Mouse (Mus musculus): ENCODE data around the gene Bcas3. TPM values are rescaled to one million over a fixed set of nuclear protein-coding genes. Genes with fewer than 3 reads are reported as not detected.

Gene Bcas3
- polyA plus RNA-seq, 1 experiment from 2014 or later, result 16.7 TPM

- H3K9me3 ChIP-seq, result no peaks in the 10 kb centered on the region
- no peak overlapping the region for H3K9ac ChIP-seq
- no peaks in the 10 kb centered on the region for H3K4me1 ChIP-seq
- H3K27ac ChIP-seq, result no peak overlapping the region
- no peaks in the 10 kb centered on the region for H3K27me3 ChIP-seq (replicated peaks)
- no peaks in the 10 kb centered on the region for H3K36me3 ChIP-seq
- ATAC-seq (ENCODE audit: insufficient read depth, low FRiP score, low read depth), result no peak
- no peak overlapping the region for H3K4me2 ChIP-seq
- H3K4me3 ChIP-seq (replicated peaks), result no peak overlapping the region
- 74% methylated on average over 7 of the region's 7 CpGs for WGBS
These were observed 31.2 kb downstream of the Bcas3 start for GRCm38 (mm10) chr11:85383975-85384821.

- H3K4me3 ChIP-seq (replicated peaks), result no peak overlapping the region
- no peaks in the 10 kb centered on the region for H3K36me3 ChIP-seq
- H3K27me3 ChIP-seq (replicated peaks), result no peaks in the 10 kb centered on the region
- H3K4me2 ChIP-seq, result no peak overlapping the region
- no peaks in the 10 kb centered on the region for H3K9me3 ChIP-seq
- 62% methylated on average over 12 of the region's 12 CpGs for WGBS
- 0 out of 2 replicates have a peak, but pooled peaks cover 6% of the 10 kb centered on the region for H3K4me1 ChIP-seq
- H3K27ac ChIP-seq, result peak overlapping the region; percentile 32
- H3K9ac ChIP-seq, result no peak overlapping the region
- no peak for ATAC-seq (ENCODE audit: insufficient read depth, low FRiP score, low read depth)
These were observed 39.4 kb downstream of the Bcas3 start for GRCm38 (mm10) chr11:85392179-85392863.

- Histone ChIP-seq H3K9ac (no peak overlapping the region), H3K27ac (peak overlapping the region; percentile 32), H3K4me3 (replicated peaks) (no peak overlapping the region), H3K9me3 (no peaks in the 10 kb centered on the region), H3K27me3 (replicated peaks) (no peaks in the 10 kb centered on the region), H3K36me3 (no peaks in the 10 kb centered on the region), H3K4me1 (0 out of 2 replicates have a peak, but pooled peaks cover 6% of the 10 kb centered on the region), H3K4me2 (no peak overlapping the region)
- 57% methylated on average over 9 of the region's 9 CpGs for WGBS
- no peak for ATAC-seq (ENCODE audit: insufficient read depth, low FRiP score, low read depth)
These were observed 39.9 kb downstream of the Bcas3 start for GRCm38 (mm10) chr11:85392864-85393220.

- Histone ChIP-seq H3K27ac (no peak overlapping the region), H3K9ac (no peak overlapping the region), H3K36me3 (no peaks in the 10 kb centered on the region), H3K27me3 (replicated peaks) (no peaks in the 10 kb centered on the region), H3K4me2 (no peak overlapping the region), H3K4me1 (0 out of 2 replicates have a peak, but pooled peaks cover 6% of the 10 kb centered on the region), H3K9me3 (no peaks in the 10 kb centered on the region), H3K4me3 (replicated peaks) (no peak overlapping the region)
- no peak for ATAC-seq (ENCODE audit: insufficient read depth, low FRiP score, low read depth)
- WGBS, result 40% methylated on average over 3 of the region's 3 CpGs
These were observed 41.0 kb downstream of the Bcas3 start for GRCm38 (mm10) chr11:85393990-85394389.

- H3K4me3 ChIP-seq (replicated peaks), result no peak overlapping the region
- no peak for ATAC-seq (ENCODE audit: insufficient read depth, low FRiP score, low read depth)
- WGBS, result 75% methylated on average over 7 of the region's 7 CpGs
- H3K27ac ChIP-seq, result no peak overlapping the region
- H3K4me1 ChIP-seq, result 0 out of 2 replicates have a peak, but pooled peaks cover 6% of the 10 kb centered on the region
- H3K36me3 ChIP-seq, result no peaks in the 10 kb centered on the region
- no peak overlapping the region for H3K9ac ChIP-seq
- no peaks in the 10 kb centered on the region for H3K27me3 ChIP-seq (replicated peaks)
- no peak overlapping the region for H3K4me2 ChIP-seq
- H3K9me3 ChIP-seq, result no peaks in the 10 kb centered on the region
These were observed 42.4 kb downstream of the Bcas3 start for GRCm38 (mm10) chr11:85395361-85395760.

- Histone ChIP-seq H3K27ac (no peak overlapping the region), H3K36me3 (no peaks in the 10 kb centered on the region), H3K27me3 (replicated peaks) (no peaks in the 10 kb centered on the region), H3K4me3 (replicated peaks) (no peak overlapping the region), H3K9ac (no peak overlapping the region), H3K9me3 (no peaks in the 10 kb centered on the region), H3K4me1 (no peaks in the 10 kb centered on the region), H3K4me2 (no peak overlapping the region)
- WGBS, result 57% methylated on average over 3 of the region's 3 CpGs
- ATAC-seq (ENCODE audit: insufficient read depth, low FRiP score, low read depth), result no peak
These were observed 53.6 kb downstream of the Bcas3 start for GRCm38 (mm10) chr11:85406531-85406930.

GRCm38 (mm10) chr11:85407700-85408099 is 54.7 kb downstream of the Bcas3 start:
- Histone ChIP-seq H3K36me3 (no peaks in the 10 kb centered on the region), H3K4me2 (no peak overlapping the region), H3K4me3 (replicated peaks) (no peak overlapping the region), H3K9me3 (no peaks in the 10 kb centered on the region), H3K9ac (no peak overlapping the region), H3K27me3 (replicated peaks) (no peaks in the 10 kb centered on the region), H3K27ac (no peak overlapping the region), H3K4me1 (no peaks in the 10 kb centered on the region)
- no peak for ATAC-seq (ENCODE audit: insufficient read depth, low FRiP score, low read depth)
- WGBS, result 78% methylated on average over 3 of the region's 3 CpGs

- Histone ChIP-seq H3K27ac (no peak overlapping the region), H3K4me2 (peak overlapping the region; percentile 17), H3K9me3 (no peaks in the 10 kb centered on the region), H3K4me3 (replicated peaks) (no peak overlapping the region), H3K36me3 (no peaks in the 10 kb centered on the region), H3K27me3 (replicated peaks) (no peaks in the 10 kb centered on the region), H3K9ac (no peak overlapping the region), H3K4me1 (no peaks in the 10 kb centered on the region)
- 15% methylated on average over 7 of the region's 7 CpGs for WGBS
- no peak for ATAC-seq (ENCODE audit: insufficient read depth, low FRiP score, low read depth)
These were observed 59.4 kb downstream of the Bcas3 start for GRCm38 (mm10) chr11:85412319-85412718.

GRCm38 (mm10) chr11:85414476-85414875 is 61.5 kb downstream of the Bcas3 start:
- Histone ChIP-seq H3K27ac (no peak overlapping the region), H3K27me3 (replicated peaks) (no peaks in the 10 kb centered on the region), H3K36me3 (no peaks in the 10 kb centered on the region), H3K9ac (no peak overlapping the region), H3K9me3 (no peaks in the 10 kb centered on the region), H3K4me3 (replicated peaks) (no peak overlapping the region), H3K4me1 (no peaks in the 10 kb centered on the region), H3K4me2 (no peak overlapping the region)
- no peak for ATAC-seq (ENCODE audit: insufficient read depth, low FRiP score, low read depth)
- WGBS, result 100% methylated on average over 1 of the region's 1 CpGs

- Histone ChIP-seq H3K27ac (no peak overlapping the region), H3K36me3 (no peaks in the 10 kb centered on the region), H3K9ac (no peak overlapping the region), H3K27me3 (replicated peaks) (no peaks in the 10 kb centered on the region), H3K4me3 (replicated peaks) (no peak overlapping the region), H3K4me1 (no peaks in the 10 kb centered on the region; the same call in 1 of the 2 replicates), H3K9me3 (no peaks in the 10 kb centered on the region), H3K4me2 (no peak overlapping the region)
- ATAC-seq (ENCODE audit: insufficient read depth, low FRiP score, low read depth), result no peak
- WGBS, result 60% methylated on average over 6 of the region's 6 CpGs
These were observed 74.4 kb downstream of the Bcas3 start for GRCm38 (mm10) chr11:85427353-85427752.

- no peaks in the 10 kb centered on the region; the same call in 1 of the 2 replicates for H3K4me1 ChIP-seq
- WGBS, result 29% methylated on average over 3 of the region's 3 CpGs
- no peak overlapping the region for H3K4me2 ChIP-seq
- no peaks in the 10 kb centered on the region for H3K36me3 ChIP-seq
- H3K27me3 ChIP-seq (replicated peaks), result no peaks in the 10 kb centered on the region
- ATAC-seq (ENCODE audit: insufficient read depth, low FRiP score, low read depth), result no peak
- no peak overlapping the region for H3K4me3 ChIP-seq (replicated peaks)
- H3K9ac ChIP-seq, result no peak overlapping the region
- H3K27ac ChIP-seq, result peak overlapping the region; percentile 54; the same call in 1 of the 2 replicates
- no peaks in the 10 kb centered on the region for H3K9me3 ChIP-seq
These were observed 75.3 kb downstream of the Bcas3 start for GRCm38 (mm10) chr11:85428227-85428626.

- no peaks in the 10 kb centered on the region for H3K36me3 ChIP-seq
- H3K4me1 ChIP-seq, result no peaks in the 10 kb centered on the region; the same call in 1 of the 2 replicates
- H3K9me3 ChIP-seq, result no peaks in the 10 kb centered on the region
- 58% methylated on average over 11 of the region's 11 CpGs for WGBS
- H3K27me3 ChIP-seq (replicated peaks), result no peaks in the 10 kb centered on the region
- ATAC-seq (ENCODE audit: insufficient read depth, low FRiP score, low read depth), result no peak
- no peak overlapping the region for H3K9ac ChIP-seq
- no peak overlapping the region for H3K27ac ChIP-seq
- H3K4me3 ChIP-seq (replicated peaks), result no peak overlapping the region
- no peak overlapping the region for H3K4me2 ChIP-seq
These were observed 77.9 kb downstream of the Bcas3 start for GRCm38 (mm10) chr11:85430743-85431448.

Data from stomach, embryonic 15.5 days (tissue).